Mouse (Mus musculus) heart, postnatal 25 days (tissue): Measurements from ENCODE around the gene Cdk5r1. TPM values are rescaled to one million over a fixed set of nuclear protein-coding genes. Genes with fewer than 3 reads are reported as not detected.

Experiments
- DNase-seq: peaks from one replicate; pipeline ENCODE4 v3.0.0; 2022; ENCODE audit warnings: low spot score
- intact Hi-C: fragments of 180-260 bp; cut with DNase I; formaldehyde crosslinking; loops from one replicate; pipeline ENCODE4 v1.15.1; 2025
- total RNA-seq, 2 experiments: library from RNA; stranded (reverse); gene quantifications; 2 replicates each; pipeline ENCODE4 v1.2.3; 2021

Gene Cdk5r1
- total RNA-seq, 2 experiments from 2014 or later = 1.7 to 2.4 TPM

DNA sequence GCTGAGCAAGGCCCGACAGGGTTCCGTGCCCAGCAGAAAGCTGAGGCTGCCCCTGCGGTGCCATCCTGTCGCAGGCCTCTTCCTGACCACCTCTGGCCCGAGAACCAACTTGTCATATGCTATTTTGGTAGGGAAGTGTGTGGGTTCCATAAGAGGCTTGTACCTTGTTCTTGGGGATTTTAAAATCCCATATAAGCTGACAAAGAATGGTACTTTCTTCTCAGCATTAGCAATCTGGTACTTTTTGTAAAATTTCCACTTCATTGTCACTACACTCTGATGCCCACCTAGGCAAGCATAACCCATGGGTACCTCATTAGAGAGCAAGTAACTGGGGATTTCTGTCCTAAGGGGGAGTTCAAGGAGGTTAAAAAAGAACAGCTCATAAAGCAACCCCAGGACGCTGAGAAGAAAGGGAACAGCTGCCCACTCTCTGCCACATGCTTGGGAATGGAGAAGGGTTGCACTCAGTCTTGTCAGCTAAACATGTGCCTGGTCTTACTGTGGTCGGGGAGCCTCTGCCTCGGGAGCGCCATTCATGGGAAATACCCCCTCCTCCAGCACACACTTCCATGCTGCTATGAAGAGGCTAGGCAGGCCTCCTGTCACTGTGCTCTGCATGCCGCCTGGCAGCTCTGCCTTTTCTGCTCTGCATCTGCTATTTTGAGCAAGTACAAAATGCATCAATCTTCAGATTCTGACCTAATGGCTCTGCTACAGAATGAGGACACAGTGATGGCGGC lies 21.7 kb downstream of the Cdk5r1 start:
- DNase-seq = no peak
- intact Hi-C loops = no loop called here

DNA sequence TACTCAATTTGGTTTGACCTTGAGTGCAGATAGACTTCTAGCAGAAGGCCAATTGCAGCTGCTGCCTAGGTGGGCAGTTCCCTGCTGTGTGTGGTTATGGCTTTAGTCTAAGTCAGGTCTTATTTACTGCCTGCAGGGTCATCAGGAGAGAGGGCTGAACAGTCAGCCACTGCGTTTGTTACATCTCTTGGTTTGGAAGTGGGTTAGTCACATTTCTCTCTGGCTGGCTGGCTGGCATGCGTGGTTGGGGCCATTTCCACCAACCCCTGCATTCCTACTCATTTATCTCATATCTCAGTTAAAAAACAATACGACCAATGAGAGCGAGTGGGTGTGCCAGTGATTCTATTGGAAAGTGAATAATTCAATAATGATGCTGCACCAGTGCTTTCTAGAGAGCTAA lies 22.7 kb downstream of the Cdk5r1 start:
- intact Hi-C loops = no loop called here
- DNase-seq = no peak

- no peak for DNase-seq
- intact Hi-C loops = no loop called here
Measured at GRCm38 (mm10) chr11:80503281-80503680, 26.5 kb downstream of the Cdk5r1 start.

DNA sequence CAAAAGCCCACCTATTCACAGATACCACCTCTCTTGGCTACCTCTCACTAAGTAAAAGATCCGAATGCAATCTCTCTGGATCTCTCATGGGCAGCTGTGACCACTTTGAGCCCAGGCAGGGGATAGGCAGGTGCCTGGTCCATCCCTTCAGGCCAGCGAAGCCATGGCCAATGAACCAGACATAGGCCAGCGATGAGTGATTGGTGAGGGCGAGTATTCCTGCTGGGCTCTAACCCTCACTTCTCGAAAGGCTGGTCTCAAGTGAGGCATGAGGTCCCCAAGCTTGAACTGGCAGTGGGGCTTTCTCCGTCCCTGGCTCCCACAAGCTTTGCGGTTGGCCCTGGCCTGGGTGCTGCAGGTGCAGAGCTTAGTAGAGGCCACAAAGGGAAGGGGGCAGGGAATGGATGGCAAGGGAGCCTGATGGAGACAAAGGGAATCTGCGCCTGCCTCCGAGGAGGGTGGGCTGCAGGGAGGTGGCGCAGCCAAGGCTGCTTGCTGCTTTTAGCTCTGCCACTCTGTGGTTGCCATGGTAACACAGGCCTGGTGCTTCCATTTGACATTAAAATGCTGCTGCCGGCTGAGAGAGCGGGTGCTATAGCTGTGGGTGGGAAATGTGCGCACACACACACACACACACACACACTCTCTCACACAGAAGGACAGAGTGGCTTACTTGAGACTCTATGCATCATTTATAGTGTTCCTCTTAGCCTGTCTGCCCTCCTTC lies 27.1 kb downstream of the Cdk5r1 start:
- intact Hi-C loops = no loop called here

GRCm38 (mm10) chr11:80504519-80505385 lies 27.9 kb downstream of the Cdk5r1 start:
- intact Hi-C loops = no loop called here
- DNase-seq = no peak

More for the DNA sequence above, 27.1 kb downstream of the Cdk5r1 start:
- no peak for DNase-seq

DNA sequence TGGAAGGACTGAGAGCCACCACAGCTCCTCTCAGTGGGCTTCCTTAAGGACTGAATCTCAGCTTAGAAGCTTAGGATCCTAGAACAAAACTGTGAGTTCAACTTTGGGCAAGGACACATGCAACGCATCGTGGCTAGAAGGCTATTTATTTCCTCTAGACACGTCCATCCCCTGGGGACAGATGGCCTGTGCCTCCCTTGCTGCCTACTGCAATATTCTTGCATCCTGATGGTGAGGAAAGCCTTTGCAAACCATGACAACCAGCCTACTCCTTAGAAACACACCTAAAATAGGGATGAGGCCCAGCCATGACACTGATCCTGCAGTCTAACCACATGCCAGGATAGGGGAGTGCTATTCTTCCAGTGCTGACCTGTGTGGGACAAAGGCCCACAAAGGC lies 28.8 kb downstream of the Cdk5r1 start:
- no peak for DNase-seq
- intact Hi-C loops = no loop called here

DNA sequence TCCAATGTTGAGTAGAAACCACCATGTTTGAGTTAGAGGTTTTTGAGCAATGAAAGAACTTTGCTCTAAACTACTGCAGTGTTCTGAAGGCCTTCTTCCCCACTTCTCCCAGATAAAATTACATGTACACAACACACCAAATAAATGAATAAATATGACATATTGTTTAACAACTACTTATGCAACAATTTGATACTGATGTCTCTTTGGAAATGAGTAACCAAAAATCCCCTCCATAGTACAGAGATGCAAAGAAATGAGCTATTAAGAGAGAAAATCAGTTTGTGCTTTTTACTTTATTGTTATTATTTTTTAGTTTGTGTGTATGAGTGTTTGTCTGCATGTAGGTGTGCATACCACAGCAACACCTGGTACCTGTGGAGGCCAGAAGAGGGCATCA lies 29.7 kb downstream of the Cdk5r1 start:
- no peak for DNase-seq
- intact Hi-C loops = no loop called here

GRCm38 (mm10) chr11:80507791-80508190 lies 31.0 kb downstream of the Cdk5r1 start:
- DNase-seq = no peak
- intact Hi-C loops = no loop called here

DNA sequence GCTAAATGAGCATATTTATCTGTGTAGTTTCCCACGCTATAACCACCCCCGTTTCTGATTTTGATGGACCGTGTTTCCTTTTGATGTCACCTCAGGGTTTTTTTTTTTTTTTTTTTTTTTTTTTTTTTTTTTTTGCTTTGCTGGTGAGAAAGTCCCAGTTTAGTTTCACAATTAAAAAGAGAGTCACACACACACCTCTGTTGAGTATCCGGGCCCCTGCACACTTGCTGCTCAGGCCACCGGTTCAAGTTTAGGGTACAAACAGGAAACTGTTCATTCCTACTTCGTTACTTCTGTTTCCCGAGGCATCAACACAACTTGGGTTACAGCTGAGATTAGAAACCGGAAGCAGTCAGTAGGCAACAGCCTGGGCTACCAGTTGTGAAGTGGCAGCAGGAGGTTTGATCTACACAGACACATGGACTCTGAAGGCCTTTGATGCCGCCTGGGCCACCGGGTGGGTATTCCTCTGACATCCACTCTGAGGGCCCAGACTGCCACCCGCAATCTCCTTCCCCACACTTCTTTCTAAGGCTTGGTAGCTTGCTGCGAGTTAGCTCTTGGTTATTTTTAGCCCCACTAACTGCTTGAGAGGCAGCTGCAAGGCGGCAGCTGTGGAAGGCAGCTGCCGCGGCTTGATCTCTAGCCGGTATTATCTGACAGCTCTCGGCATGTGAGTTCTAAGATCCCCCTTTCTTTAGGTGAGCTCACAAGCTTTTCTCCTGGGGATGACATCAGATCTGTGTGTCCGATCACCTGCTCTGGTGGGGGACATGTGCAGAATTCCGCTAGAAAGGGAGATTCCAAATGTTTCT lies 31.7 kb downstream of the Cdk5r1 start:
- intact Hi-C loops = no loop called here
- DNase-seq = no peak

DNA sequence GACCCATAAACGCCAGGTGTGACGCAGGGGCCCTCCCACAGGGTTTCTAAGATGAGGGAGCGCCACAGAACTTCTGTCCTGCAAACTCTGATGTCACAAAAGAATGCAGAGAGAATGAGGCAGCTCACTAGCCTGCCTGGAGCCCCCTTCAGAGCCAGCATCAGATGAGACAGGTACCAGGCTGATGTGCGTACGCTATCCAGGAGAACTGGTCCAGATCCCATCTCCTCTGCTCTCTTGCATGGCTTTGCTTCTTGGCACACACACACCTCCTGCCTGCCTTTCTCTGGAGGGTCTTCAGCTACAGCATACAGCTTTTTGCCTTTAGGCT lies 32.3 kb downstream of the Cdk5r1 start:
- intact Hi-C loops = no loop called here
- no peak for DNase-seq

GRCm38 (mm10) chr11:80510124-80510523 lies 33.3 kb downstream of the Cdk5r1 start:
- intact Hi-C loops = no loop called here
- DNase-seq = no peak

DNA sequence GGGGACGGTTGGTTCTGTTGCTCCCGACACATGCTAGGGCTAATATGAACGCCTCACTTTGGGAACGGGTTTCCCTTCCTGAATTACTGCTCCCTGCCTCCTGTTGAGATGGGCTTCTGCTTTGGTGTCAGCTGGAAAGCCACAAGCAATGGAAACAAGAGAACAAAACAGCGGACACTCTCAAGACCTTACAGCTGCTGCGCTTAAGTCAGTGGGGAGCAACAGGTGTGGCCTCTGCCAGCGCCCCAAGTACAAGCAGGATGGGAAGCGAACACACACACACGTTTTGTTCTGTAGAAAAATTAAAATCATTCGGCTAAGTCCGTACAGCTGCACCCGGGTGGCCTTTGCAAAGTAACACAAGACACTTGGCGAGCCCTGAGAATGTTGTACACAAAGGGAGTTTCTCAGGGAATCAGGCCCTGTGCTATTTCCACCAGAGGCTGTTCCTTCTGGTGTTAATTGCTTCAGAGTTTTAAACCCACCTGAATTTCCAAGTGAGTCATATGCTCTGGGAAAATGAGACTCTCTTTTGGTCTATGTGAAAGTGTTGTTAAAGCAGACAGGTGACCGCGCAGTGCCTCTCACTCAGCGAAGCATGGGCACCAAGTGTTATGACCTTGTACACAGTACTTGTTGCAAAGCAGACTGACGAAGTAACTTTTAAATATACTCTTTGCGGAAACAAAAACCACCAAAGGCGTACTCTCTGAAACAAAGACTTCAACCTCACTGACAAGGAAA lies 35.7 kb downstream of the Cdk5r1 start:
- intact Hi-C loops = no loop called here

DNA sequence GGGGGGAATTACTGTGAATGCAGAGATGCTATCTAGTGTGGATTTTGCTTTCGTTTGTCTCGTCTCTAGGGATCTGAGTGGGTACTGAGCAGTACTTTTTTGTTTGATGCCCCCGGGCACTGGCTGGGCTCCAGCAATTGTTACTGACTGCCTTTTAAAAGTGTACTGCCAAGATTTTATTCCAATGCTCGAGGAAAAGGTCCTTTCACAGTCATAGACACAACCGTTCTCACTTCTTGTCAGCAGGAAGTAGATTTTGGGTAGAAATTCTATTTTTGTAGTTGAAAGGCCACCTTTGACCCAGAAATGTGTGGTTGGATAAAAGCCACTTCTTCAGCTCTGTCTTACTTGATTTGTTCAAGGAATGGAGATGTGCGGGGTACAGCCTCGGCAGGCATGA lies 37.0 kb downstream of the Cdk5r1 start:
- intact Hi-C loops = no loop called here
- no peak for DNase-seq

More for the DNA sequence above, 35.7 kb downstream of the Cdk5r1 start:
- DNase-seq = no peak

GRCm38 (mm10) chr11:80515346-80515745 lies 38.5 kb downstream of the Cdk5r1 start:
- DNase-seq = no peak
- intact Hi-C loops = no loop called here

DNA sequence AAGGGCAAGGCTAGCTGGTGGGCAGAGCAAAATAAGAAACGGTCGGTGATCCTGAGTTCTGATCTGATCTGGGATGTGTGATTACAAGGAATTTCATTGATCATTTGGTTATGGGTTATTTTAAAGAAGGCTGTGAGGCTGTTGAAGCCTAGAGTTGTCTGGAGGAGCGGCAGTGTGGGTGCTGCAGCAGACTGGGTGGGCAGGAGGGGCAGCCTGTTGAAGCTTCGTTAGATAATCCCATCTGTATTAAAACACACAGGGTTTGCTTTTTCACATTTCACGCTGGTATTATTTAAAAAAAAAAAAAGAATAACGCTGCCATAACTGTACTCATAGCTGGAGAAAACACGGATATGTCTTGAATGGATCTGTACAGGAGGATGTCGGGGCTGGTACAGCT lies 39.1 kb downstream of the Cdk5r1 start:
- intact Hi-C loops = no loop called here

DNA sequence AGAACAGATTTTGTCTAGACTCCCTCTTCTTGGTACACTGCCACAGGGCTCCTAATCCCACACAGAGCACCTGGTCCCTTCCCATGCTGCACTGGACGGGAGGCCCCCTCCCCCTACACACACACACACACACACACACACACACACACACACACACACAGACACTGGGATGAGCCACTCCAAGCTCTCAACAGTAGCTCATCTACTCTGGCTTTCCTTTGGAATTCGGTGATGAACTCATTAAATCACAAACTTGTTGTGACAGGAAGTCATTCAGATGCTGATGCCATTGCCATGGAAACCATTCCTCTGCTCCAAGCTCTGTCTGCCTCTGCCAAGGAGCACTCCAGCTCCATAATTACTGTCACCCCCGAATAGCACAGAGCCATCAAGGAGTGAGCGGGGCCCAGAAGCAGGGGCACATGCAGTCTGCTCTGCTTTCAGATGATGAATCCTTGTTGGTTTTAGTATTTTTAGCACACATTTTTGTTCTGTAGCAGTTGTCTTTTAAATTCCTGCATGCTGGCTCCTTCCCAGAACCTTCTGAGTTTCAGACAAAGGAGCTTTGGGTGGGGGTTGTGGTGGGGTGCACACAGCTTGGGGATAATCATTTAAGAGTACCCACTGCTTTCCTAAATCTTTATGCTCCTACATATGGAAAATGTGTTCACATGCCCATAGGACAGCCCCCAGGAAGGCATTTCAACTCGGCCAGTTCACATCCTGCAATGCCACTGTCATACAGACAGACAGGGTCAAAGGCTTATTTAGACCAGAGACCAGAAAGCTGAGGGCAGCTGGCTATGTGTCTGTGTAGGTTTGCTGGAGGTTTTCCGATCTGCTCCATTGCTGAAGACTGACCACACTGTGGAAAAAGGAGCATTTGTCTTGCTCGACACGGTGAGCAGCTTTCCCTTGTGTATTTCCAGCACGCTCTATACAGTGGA lies 41.9 kb downstream of the Cdk5r1 start:
- DNase-seq = no peak
- intact Hi-C loops = no loop called here

More for the DNA sequence above, 39.1 kb downstream of the Cdk5r1 start:
- DNase-seq = no peak

- intact Hi-C loops = loop anchor here (5.0 kb wide), 1 partner anchor 44 kb away; the partner anchor contains the start of gene Cdk5r1
- no peak for DNase-seq
Measured at GRCm38 (mm10) chr11:80521148-80521547, 44.3 kb downstream of the Cdk5r1 start.

DNA sequence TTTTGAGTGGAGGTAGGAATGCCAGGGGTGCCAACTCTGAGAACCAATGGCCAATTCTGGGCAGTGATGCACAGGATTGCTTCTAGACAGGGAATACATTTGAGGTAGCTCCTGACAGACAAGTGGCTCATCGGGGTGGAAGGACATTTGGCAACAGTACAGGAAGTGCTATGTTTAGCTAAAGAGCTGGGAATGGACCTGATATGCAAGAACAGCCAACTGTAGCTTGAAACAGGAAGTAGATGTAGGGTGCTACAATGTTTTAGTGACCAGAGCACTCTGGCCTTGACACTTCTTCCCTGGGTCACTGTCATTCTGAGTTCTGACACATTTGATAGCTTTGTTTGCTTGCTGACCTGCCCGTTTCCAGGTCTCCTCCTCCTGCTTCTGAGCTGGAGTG lies 46.0 kb downstream of the Cdk5r1 start:
- intact Hi-C loops = loop anchor here (5.0 kb wide), 1 partner anchor 46 kb away; the partner anchor contains the start of gene Cdk5r1
- no peak for DNase-seq
